Mouse (Mus musculus) lung, postnatal 36 days (tissue): ENCODE data around the gene Hoxc9.

Source experiments
- DNase-seq: peaks from one replicate; pipeline ENCODE4 v3.0.0; 2022; ENCODE audit warnings: mixed read lengths

The Hoxc9 gene

GRCm38 (mm10) chr15:103001370-103001769 lies 25.1 kb downstream of the Hoxc9 start:
- no peak for DNase-seq

- no peak for DNase-seq
These were observed 25.9 kb downstream of the Hoxc9 start for GRCm38 (mm10) chr15:103002156-103002555.

GRCm38 (mm10) chr15:103002821-103003448 lies 26.7 kb downstream of the Hoxc9 start:
- no peak for DNase-seq

- no peak for DNase-seq
These were observed 29.1 kb downstream of the Hoxc9 start for GRCm38 (mm10) chr15:103005308-103005707.

GRCm38 (mm10) chr15:103005797-103006196 lies 29.6 kb downstream of the Hoxc9 start:
- DNase-seq: no peak

- no peak for DNase-seq
These were observed 30.1 kb downstream of the Hoxc9 start for GRCm38 (mm10) chr15:103006326-103006725.

- DNase-seq: no peak
These were observed 33.2 kb downstream of the Hoxc9 start for GRCm38 (mm10) chr15:103009265-103010111.

GRCm38 (mm10) chr15:103010112-103010846 lies 34.0 kb downstream of the Hoxc9 start:
- DNase-seq: no peak

GRCm38 (mm10) chr15:103010847-103011555 lies 34.8 kb downstream of the Hoxc9 start:
- no peak for DNase-seq

- DNase-seq: no peak
These were observed 35.8 kb downstream of the Hoxc9 start for GRCm38 (mm10) chr15:103011928-103012486.

GRCm38 (mm10) chr15:103013238-103013984 lies 37.2 kb downstream of the Hoxc9 start:
- DNase-seq: peak; percentile 10

- no peak for DNase-seq
These were observed 38.1 kb downstream of the Hoxc9 start for GRCm38 (mm10) chr15:103014166-103015008.

- no peak for DNase-seq
These were observed 38.8 kb downstream of the Hoxc9 start for GRCm38 (mm10) chr15:103015009-103015399.

GRCm38 (mm10) chr15:103015406-103016166 lies 39.3 kb downstream of the Hoxc9 start:
- DNase-seq: no peak

- DNase-seq: no peak
These were observed 42.4 kb downstream of the Hoxc9 start, which contains the start of gene Hoxc4 for GRCm38 (mm10) chr15:103018636-103019035. Gene Hoxc4 (plus strand): TSS chr15:103018934.

GRCm38 (mm10) chr15:103020899-103021418 lies 44.7 kb downstream of the Hoxc9 start:
- DNase-seq: no peak

GRCm38 (mm10) chr15:103021544-103021943 lies 45.3 kb downstream of the Hoxc9 start:
- DNase-seq: no peak

GRCm38 (mm10) chr15:103024131-103024530 lies 47.9 kb downstream of the Hoxc9 start:
- no peak for DNase-seq
